Mouse (Mus musculus): ENCODE measurements around the gene Olfr272. TPM values are rescaled to one million over a fixed set of nuclear protein-coding genes. Genes with fewer than 3 reads are reported as not detected.

Olfr272 gene
- polyA plus RNA-seq, 1 experiment from 2014 or later, result not detected

- Histone ChIP-seq H3K9me3 (replicated peaks; ENCODE audit: control insufficient read depth, low read length) (no peaks in the 10 kb centered on the region), H3K4me2 (ENCODE audit: low read depth, low read length) (no peak overlapping the region), H3K4me1 (ENCODE audit: control insufficient read depth, insufficient read depth, low read length) (no peaks in the 10 kb centered on the region), H3K27me3 (ENCODE audit: control insufficient read depth, insufficient read depth, low read length) (no peaks in the 10 kb centered on the region), H3K9ac (ENCODE audit: low read length) (no peak overlapping the region), H3K27ac (ENCODE audit: low read length) (no peak overlapping the region), H3K36me3 (ENCODE audit: control insufficient read depth, insufficient read depth) (no peaks in the 10 kb centered on the region), H3K4me3 (ENCODE audit: low read length) (no peak overlapping the region)
- ATAC-seq (replicated peaks; ENCODE audit: extremely low read depth, insufficient read depth, low FRiP score), result no peak
- 64% methylated on average over 3 of the region's 3 CpGs for WGBS
Measured at GRCm38 (mm10) chr4:52909542-52909941, 9.4 kb downstream of the Olfr272 start.

- H3K27ac ChIP-seq (ENCODE audit: low read length), result no peak overlapping the region
- H3K4me3 ChIP-seq (ENCODE audit: low read length), result no peak overlapping the region
- no peaks in the 10 kb centered on the region for H3K27me3 ChIP-seq (ENCODE audit: control insufficient read depth, insufficient read depth, low read length)
- WGBS, result 85% methylated on average over 9 of the region's 9 CpGs
- H3K9ac ChIP-seq (ENCODE audit: low read length), result no peak overlapping the region
- ATAC-seq (replicated peaks; ENCODE audit: extremely low read depth, insufficient read depth, low FRiP score), result no peak
- no peaks in the 10 kb centered on the region for H3K36me3 ChIP-seq (ENCODE audit: control insufficient read depth, insufficient read depth)
- H3K4me1 ChIP-seq (ENCODE audit: control insufficient read depth, insufficient read depth, low read length), result no peaks in the 10 kb centered on the region
- no peak overlapping the region for H3K4me2 ChIP-seq (ENCODE audit: low read depth, low read length)
- H3K9me3 ChIP-seq (replicated peaks; ENCODE audit: control insufficient read depth, low read length), result no peaks in the 10 kb centered on the region
Measured at GRCm38 (mm10) chr4:52864156-52864555, 54.8 kb downstream of the Olfr272 start.

Other genes starting within 250 kb of the Olfr272 start
- not detected in 2 replicates for gene Olfr275, start 104.6 kb downstream of the Olfr272 start, polyA plus RNA-seq (2015; fragmentation: Nextera tagmentation; extraction: Ambion mirVana)
- not detected in 2 replicates for gene Olfr273, start 59.9 kb downstream of the Olfr272 start, polyA plus RNA-seq (2015; fragmentation: Nextera tagmentation; extraction: Ambion mirVana)
- gene Olfr270, start 45.4 kb upstream of the Olfr272 start, polyA plus RNA-seq (2015; fragmentation: Nextera tagmentation; extraction: Ambion mirVana), result not detected in 2 replicates
- gene Nipsnap3a, start 70.1 kb upstream of the Olfr272 start, polyA plus RNA-seq (2015; fragmentation: Nextera tagmentation; extraction: Ambion mirVana), result not detected in 2 replicates
- 54.8 and 62.6 TPM in 2 replicates for gene Nipsnap3b, start 92.7 kb upstream of the Olfr272 start, polyA plus RNA-seq (2015; fragmentation: Nextera tagmentation; extraction: Ambion mirVana)
- gene Abca1, start 240.7 kb upstream of the Olfr272 start, polyA plus RNA-seq (2015; fragmentation: Nextera tagmentation; extraction: Ambion mirVana), result 4.1 and 4.5 TPM in 2 replicates